Mouse (Mus musculus) bone marrow, adult 2 months (tissue): Measurements from ENCODE around the gene Bcas3.

Experiments used
- CTCF ChIP-seq: fragments of 200-500 bp; IDR thresholded peaks from 2 replicates; pipeline ENCODE4 v1.5.1; 2011; ENCODE audit warnings: low read length, control low read depth; ENCODE audit not compliant: control insufficient read depth, insufficient read depth
- POLR2A ChIP-seq: fragments of 200-500 bp; IDR thresholded peaks from 2 replicates; pipeline ENCODE4 v1.6.1; 2011; ENCODE audit warnings: low read depth, mild to moderate bottlenecking, control low read depth, low read length, borderline replicate concordance; ENCODE audit not compliant: control insufficient read depth

DNA sequence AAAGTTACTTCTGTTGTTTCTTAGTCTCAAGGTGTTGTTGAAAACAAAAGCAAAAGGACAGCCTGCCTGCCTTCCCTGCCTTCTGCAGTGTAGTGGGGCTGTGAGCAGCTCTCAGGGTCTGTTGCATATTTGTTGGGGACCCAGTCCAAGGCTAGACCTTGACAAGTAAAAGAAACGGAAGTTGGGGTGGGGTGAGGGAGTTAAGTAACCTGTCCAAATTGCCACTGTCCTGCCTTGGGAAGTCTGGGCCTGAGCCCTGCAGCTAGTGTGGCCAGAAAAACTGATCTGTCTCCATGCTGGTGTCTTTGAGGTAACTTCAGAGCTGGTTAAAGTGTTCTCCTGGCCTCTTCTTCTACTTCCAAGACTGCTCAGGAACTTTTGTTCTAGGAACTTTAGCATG, 354.5 kb downstream of the Bcas3 start:
- TF ChIP-seq CTCF (no peak), POLR2A (no peak)
